Mouse (Mus musculus) mammary gland, adult 2 months (tissue): ENCODE results near the gene Btnl10. TPM values are rescaled to one million over a fixed set of nuclear protein-coding genes. Genes with fewer than 3 reads are reported as not detected.

Experiments
- polyA plus RNA-seq: library from polyadenylated mRNA; depleted of rRNA; stranded (reverse); fragments of >200 nt; gene quantifications from 2 replicates; pipeline ENCODE4 v1.2.3, GENCODE M21; 2012; ENCODE audit warnings: low replicate concordance; rRNA removed

Btnl10 gene
- not detected in 2 replicates for polyA plus RNA-seq

GRCm38 (mm10) chr11:58917745-58918366, at the start of gene Btnl10:
TSS of gene Btnl10 (plus strand) at chr11:58917908.

DNA sequence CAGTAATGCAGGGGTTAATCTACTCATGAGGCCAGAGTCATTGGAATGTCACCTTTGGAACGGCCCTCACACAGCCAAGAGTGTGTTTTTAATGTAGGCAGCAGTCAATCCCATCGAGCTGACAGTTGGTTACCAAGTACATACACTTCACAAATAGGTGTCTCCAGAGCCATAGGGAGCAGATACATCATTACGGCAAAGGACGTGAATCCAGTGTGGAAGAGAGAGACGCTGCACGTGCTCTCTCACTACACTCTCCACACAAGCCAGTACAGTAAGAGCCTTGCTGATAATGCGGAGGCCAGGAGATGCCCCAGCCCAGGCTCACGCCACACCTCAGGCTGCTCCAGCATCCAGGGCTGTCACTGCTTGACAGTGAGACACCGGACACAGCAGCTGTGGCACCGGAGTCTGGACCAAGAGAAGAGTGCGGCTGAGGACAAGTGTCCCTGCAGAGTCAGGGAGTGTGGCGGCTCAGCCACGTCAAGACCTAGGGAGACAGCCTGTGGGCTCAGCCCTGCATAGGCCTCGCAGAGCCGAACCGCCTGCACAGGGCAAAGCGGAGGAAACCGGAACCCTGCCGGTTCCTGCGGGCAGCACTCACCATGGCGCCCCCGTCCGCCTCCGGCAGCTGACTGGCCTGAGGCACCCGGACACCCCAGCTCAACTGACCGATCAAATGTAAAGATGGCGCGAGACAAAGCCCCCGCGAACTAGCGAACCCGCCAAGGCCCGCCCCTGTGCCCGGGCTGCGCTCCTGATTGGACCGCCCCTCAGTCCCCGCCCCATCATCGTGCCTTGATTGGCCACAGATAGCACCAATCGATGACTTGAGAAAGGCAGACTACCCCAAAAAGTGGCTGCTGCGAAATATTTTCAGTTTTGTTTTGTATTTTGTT, 13.9 kb upstream of the Btnl10 start, which contains the start of gene Zfp39:
TSS of gene Zfp39 (minus strand) at position 715 of the 899 bp plus-strand sequence.

DNA sequence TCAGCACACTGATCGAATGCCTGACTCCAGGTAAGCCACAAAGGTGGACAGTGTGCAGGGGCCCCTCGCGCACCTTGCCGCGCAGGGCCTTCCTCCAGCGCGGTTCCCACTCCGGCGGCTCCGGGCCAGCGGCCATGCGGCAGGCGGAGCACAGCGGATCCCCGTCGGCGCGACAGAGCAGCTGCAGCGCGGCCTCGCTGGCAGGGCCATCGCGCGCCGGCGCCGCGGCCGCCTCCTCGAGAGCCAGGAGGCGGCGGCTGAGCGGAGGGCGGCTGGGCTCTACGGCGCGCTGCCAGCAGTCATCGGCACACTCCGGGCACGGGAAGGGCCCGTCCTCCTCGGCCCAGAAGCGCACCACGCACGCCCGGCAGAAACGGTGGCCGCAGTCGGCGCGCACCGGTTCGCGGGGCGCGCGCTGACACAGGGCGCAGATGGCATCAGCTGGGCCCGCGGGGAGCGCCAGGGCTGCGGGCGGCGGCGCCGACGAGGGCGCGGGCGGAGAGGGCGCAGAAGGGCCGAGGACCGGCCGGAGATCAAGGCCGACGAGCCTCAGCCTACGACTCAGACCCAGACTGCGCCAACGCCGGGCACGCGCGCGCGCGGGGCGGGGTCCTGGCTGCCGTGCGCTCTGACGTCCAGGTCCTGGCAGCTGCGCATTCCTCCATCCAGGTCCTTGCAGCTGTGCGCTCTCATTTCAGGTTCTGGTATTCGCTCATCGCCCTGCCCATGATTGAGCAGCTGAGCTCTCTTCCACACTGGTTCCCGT, 20.8 kb downstream of the Btnl10 start, which contains the start of gene Rnf187:
TSS of gene Rnf187 (minus strand) at position 595 of the 766 bp plus-strand sequence.

DNA sequence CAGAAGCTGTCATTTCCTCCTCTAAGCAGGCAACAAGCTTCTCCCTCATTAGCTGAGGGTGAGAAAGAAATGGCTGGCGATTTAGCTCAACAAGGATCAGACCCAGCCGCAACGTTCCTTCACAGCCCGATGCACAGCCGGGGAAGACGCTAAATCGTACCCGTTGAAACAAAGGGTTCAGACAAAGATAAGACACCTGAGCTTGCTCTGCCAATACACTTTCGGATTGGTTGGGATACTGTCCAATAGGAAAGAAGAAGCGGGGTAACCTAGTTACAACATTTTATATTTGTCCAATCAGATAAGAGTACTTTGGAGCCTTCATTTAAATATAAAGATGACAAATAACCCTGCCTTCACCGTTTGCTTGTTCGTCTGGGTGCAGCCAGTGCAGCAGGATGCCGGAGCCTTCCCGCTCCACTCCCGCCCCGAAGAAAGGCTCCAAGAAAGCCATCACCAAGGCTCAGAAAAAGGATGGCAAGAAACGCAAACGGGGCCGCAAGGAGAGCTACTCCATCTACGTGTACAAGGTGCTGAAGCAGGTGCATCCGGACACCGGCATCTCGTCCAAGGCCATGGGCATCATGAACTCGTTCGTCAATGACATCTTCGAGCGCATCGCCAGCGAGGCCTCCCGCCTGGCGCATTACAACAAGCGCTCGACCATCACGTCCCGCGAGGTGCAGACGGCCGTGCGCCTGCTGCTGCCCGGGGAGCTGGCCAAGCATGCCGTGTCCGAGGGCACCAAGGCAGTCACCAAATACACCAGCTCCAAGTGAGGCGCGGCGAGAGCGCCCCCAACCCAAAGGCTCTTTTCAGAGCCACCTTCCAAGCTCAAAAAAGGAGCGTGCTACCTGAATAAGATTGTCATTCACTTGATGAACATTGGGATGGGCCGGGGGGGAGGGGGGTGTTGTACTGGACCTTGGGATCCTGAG, 31.1 kb downstream of the Btnl10 start, which contains the start of gene Hist3h2ba:
TSS of gene Hist3h2ba (plus strand) at position 379 of the 938 bp plus-strand sequence.

DNA sequence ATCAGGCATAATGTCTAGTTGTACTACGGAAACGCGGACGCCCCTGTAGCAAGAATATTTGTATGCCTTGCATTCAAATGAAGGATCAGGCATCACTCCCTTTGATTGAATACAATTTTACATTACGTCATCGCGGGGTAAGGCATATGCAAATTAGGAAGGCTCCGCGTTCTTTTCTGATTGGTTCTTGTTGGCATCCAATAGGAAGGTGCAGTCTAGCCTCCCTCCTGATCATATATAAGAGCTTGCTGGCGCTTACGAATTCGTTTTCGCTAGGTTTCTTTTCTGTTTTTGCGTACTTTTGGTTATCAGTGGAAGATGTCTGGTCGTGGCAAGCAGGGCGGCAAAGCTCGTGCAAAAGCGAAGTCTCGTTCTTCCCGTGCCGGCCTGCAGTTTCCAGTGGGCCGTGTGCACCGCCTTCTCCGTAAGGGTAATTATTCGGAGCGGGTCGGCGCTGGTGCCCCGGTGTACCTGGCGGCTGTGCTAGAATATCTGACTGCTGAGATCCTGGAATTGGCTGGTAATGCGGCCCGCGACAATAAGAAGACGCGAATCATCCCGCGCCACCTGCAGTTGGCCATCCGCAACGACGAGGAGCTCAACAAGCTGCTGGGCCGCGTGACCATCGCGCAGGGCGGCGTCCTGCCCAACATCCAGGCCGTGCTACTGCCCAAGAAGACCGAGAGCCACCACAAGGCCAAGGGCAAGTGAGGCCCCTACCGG, 36.9 kb downstream of the Btnl10 start, which contains the start of the genes Hist3h2a and Trim17:
TSS of gene Hist3h2a (plus strand) at position 266 of the 723 bp plus-strand sequence.
TSS of gene Trim17 (plus strand) at position 266 of the 723 bp plus-strand sequence.

Other genes with a start within 250 kb of the Btnl10 start
- gene Olfr320, start 236.8 kb upstream of the Btnl10 start, polyA plus RNA-seq, result not detected in 2 replicates
- gene Olfr319, start 218.7 kb upstream of the Btnl10 start, polyA plus RNA-seq, result not detected in 2 replicates
- gene Olfr318, start 193.9 kb upstream of the Btnl10 start, polyA plus RNA-seq, result not detected in 2 replicates
- gene Olfr317, start 178.7 kb upstream of the Btnl10 start, polyA plus RNA-seq, result not detected in 2 replicates
- not detected in 2 replicates for gene Olfr316, start 165.2 kb upstream of the Btnl10 start, polyA plus RNA-seq
- not detected in 2 replicates for gene Olfr315, start 144.7 kb upstream of the Btnl10 start, polyA plus RNA-seq
- not detected in 2 replicates for gene Olfr314, start 135.0 kb upstream of the Btnl10 start, polyA plus RNA-seq
- gene Fam183b, start 115.9 kb upstream of the Btnl10 start, polyA plus RNA-seq, result 0.62 TPM in 1 of 2 replicates, not detected in the other
- not detected in 2 replicates for gene Olfr313, start 102.9 kb upstream of the Btnl10 start, polyA plus RNA-seq
- not detected in 2 replicates for gene Olfr312, start 88.7 kb upstream of the Btnl10 start, polyA plus RNA-seq
- not detected in 2 replicates for gene Olfr311, start 78.7 kb upstream of the Btnl10 start, polyA plus RNA-seq
- gene Gm12258, start 70.8 kb upstream of the Btnl10 start, polyA plus RNA-seq, result 2.2 and 4.6 TPM in 2 replicates
- 2.4 and 5.2 TPM in 2 replicates for gene 2810021J22Rik, start 50.7 kb upstream of the Btnl10 start, polyA plus RNA-seq
- 0.98 and 1.5 TPM in 2 replicates for gene Zfp39, start 13.7 kb upstream of the Btnl10 start, polyA plus RNA-seq
- 207 and 342 TPM in 2 replicates for gene Rnf187, start 21.0 kb downstream of the Btnl10 start, polyA plus RNA-seq
- gene Hist3h2ba, start 31.0 kb downstream of the Btnl10 start, polyA plus RNA-seq, result 2.9 and 6.0 TPM in 2 replicates
- gene Hist3h2a, start 36.8 kb downstream of the Btnl10 start, polyA plus RNA-seq, result 15.2 and 22.0 TPM in 2 replicates
- gene Trim17, start 36.8 kb downstream of the Btnl10 start, polyA plus RNA-seq, result 0.23 and 0.53 TPM in 2 replicates
- 25.9 and 52.2 TPM in 2 replicates for gene Trim11, start 60.2 kb downstream of the Btnl10 start, polyA plus RNA-seq
- gene Obscn, start 218.5 kb downstream of the Btnl10 start, polyA plus RNA-seq, result 1.3 and 104 TPM in 2 replicates
- gene Iba57, start 245.8 kb downstream of the Btnl10 start, polyA plus RNA-seq, result 5.2 and 6.4 TPM in 2 replicates